Mouse (Mus musculus): ENCODE results near the gene Ddx23.

GRCm38 (mm10) chr15:98608784-98609250 lies 53.9 kb downstream of the Ddx23 start:
- TF ChIP-seq CTCF (IDR thresholded peaks at IDR 0.05; ENCODE audit: control insufficient read depth, insufficient read depth, low read length) (no peak), POLR2A (IDR thresholded peaks at IDR 0.05; ENCODE audit: borderline replicate concordance, control insufficient read depth, low read depth, low read length) (peak; percentile 35; the same call in 1 of the 2 replicates)

Measured in bone marrow, adult 2 months (tissue).